Mouse (Mus musculus): ENCODE results near the gene Aup1.

Aup1 gene

DNA sequence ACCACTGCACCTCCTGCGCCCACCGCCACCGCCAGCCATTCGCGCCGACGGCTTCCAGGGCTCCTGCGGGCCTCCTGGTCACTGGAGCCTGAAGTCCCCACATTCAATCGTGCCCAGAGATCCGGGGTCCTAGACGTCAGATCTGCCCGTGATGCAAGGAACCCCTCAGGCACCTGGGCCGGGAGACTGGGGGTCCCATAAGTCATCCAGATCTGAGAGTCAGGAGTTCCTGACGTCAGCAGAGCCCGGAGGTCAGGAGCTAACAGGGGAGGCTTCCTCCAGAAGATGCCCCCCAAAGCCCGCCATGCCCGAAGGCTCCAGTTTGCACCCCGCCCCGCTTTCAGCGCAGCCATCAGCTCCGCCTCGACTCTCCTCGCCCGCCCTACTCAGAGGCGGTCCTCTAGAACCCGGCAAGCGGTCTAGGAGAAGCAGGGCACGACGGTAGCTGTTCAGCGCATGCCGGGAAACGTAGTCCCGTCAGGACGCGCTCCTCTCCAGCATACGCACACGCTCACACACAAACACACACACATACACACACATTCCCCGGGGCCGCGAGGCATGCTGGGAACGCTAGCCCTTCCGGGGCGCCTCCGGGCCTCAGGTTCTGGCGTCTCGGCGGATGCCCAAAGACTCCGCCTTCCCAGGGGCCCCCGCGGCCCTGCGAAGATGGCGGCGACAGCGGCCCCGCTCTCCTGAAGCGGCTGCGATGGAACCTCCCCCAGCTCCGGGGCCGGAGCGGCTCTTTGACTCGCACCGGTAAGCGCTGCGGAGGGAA is at the start of gene Aup1:
Gene Aup1, plus strand, starts transcription at position 448 of the 778 bp plus-strand sequence.
- DNase-seq (ENCODE audit: low spot score in 2 of 2), result peak; percentile 97 to 98

GRCm38 (mm10) chr6:83004872-83005271 is 49.4 kb upstream of the Aup1 start:
- DNase-seq (ENCODE audit: low spot score in 2 of 2), result no peak

- no peak for DNase-seq (ENCODE audit: low spot score in 2 of 2)
These were observed 48.8 kb upstream of the Aup1 start for GRCm38 (mm10) chr6:83005444-83006011.

DNA sequence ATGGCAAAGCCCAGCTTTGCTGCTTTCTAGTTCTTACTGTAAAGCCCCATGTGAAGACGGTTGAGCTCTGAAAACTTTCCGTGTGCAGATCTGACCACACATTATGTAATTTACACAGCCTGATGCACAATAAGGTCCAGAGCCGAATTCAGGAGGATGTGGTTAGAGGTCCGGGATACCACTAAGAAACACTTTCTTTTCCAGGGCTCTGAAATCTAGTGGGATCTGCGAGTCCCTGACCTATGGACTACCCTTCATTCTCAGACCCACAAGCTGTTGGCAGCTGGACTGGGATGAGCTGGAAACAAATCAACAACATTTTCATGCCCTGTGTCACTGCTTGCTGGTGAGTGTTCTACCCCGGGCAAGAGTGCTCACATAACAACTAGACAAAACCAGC is 48.2 kb upstream of the Aup1 start:
- DNase-seq (ENCODE audit: low spot score in 2 of 2), result no peak

DNA sequence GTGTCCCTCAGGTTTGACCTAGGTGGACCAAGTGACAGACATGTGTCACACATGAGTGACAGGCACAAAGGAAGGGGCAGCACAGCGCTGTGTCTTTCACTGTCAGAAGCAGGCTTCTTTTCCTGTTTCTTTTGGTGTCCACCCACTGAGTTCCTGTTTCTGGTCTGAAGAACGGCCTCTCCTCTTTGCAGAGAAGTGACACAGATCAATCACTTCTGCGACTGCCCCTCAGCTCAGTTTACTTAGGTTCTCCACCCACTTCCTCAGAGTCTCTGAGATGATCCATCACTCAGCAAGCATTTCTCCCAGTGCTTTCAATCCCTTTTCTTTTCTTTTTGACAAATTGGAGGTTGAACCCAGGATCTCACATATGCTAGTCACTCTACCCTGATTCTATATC is 45.7 kb upstream of the Aup1 start:
- DNase-seq (ENCODE audit: low spot score in 2 of 2), result no peak

- no peak for DNase-seq (ENCODE audit: low spot score in 2 of 2)
These were observed 44.3 kb upstream of the Aup1 start for GRCm38 (mm10) chr6:83010010-83010409.

GRCm38 (mm10) chr6:83011255-83011654 is 43.1 kb upstream of the Aup1 start:
- no peak for DNase-seq (ENCODE audit: low spot score in 2 of 2)

- DNase-seq (ENCODE audit: low spot score in 2 of 2), result no peak
These were observed 42.6 kb upstream of the Aup1 start for GRCm38 (mm10) chr6:83011756-83012155.

GRCm38 (mm10) chr6:83013444-83013843 is 40.9 kb upstream of the Aup1 start:
- DNase-seq (ENCODE audit: low spot score in 2 of 2), result no peak

DNA sequence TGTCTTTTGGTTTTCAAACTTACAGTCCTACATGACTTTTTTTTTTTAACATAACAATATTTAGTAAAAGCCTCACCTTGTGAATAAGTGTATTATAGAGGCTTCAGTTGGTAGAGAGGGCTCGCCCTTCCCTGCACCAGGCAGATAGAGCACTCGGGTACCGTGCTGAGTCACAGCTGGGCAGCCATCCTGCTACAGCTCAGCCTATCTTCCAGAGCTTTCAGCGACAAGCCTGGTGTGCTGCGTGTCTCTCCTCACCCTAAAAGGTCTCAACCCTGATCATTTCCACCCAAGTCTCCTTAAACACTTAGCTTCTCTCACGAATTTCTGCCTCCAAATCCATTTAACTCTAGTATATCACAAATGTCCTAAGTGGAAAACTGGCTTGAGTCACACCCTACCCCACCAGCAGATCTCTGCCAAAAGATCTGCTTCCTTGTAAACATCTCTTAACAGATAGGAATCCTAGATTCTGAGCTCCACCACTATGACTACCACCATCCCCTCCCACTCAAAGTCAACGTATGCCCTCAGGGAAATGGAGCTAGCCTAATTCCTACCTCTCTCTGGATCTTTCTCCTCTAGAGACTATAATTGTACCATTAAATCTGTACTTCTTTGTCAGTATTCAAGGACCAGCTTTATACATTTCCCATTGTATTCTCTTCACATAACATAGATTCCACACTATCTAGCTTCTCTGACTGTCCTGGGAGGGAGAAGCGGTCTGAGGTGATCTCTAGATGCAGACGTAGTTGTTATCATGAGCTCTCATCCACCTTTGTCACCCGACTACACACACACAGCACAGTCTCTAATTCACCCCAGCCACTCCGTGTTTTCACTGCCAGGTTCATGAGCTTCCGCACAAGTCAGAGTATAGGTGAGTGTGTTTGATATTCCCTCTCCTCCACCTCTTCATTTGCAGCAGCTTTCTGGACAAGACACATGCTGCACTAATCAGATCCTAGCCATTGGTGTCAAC is 39.5 kb upstream of the Aup1 start:
- no peak for DNase-seq (ENCODE audit: low spot score in 2 of 2)

DNA sequence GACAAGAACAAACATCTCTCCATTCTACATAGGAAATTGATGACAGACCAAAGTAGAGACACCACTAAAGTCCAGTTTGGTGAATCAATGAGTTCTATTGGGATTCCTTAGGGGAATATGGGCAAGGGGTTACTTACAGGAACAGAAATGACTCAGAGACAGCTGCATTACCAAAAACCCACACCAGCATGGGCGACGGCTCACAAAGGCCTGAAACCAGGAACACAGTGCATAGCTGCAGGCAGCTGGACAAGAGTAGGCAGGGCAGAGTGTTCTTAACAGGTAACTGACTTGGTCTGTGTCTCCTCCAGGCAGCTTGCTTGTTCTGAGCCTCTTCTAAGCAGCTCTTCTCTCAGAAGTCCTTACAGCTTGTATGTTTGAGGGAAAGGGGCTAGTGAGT is 38.6 kb upstream of the Aup1 start:
- DNase-seq (ENCODE audit: low spot score in 2 of 2), result no peak

DNA sequence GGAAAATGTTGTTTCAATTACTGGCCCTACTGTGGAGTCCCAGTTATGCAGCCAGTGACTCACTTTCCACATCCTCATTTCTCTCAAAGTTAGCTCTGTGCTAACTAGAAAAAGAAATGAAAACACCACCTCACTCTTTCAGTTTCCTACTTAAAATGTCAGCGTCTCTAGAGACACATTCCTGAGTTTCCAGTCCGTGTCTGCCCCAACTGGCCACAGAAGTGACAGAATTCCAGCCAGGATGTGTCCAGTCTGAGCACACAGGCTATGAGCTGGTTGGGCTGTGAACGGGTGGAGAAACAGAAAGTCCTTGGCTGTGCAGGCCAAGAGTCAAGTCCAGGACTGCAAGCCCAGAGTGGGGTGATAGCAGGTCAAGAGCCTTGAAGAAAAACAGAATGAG is 37.1 kb upstream of the Aup1 start:
- no peak for DNase-seq (ENCODE audit: low spot score in 2 of 2)

GRCm38 (mm10) chr6:83019044-83019443 is 35.3 kb upstream of the Aup1 start:
- no peak for DNase-seq (ENCODE audit: low spot score in 2 of 2)

- no peak for DNase-seq (ENCODE audit: low spot score in 2 of 2)
These were observed 34.2 kb upstream of the Aup1 start for GRCm38 (mm10) chr6:83020121-83020520.

DNA sequence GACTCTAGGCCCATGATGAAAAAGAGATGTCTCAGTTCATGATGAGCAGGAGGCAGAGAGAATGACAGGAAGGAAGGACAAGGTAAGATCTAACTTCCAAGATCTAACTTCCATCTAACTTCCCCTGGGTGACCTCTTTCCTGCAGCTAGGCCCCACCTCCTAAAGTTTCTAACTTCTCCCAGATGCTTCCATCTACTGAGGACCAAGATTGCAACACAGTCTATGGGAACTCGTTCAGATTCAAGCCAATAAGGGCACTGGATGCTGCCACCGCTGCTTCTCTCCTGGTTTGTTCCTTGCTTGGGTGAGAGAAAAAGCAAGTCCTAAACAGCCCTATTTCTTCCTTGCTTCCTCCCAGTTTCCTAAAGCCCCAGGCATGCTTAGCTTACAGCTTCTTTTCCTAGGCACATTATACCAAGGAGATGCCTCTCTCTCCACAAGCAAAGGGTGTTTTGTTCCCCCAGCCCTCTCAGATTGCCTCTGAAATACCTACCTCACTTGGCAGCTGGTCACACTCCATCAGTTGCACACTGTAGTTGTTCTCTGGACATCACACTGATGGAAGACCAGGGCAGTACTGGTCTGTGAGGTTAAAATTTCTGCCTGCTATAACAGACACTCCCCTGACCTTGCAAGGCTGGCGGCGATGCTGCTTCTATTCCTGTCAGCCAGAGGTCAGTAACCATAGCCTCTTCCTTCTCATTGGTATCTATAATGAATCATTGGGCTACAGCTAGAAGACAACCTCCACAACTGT is 33.3 kb upstream of the Aup1 start:
- no peak for DNase-seq (ENCODE audit: low spot score in 2 of 2)

- no peak for DNase-seq (ENCODE audit: low spot score in 2 of 2)
These were observed 31.3 kb upstream of the Aup1 start for GRCm38 (mm10) chr6:83023008-83023407.

- no peak for DNase-seq (ENCODE audit: low spot score in 2 of 2)
These were observed 30.5 kb upstream of the Aup1 start for GRCm38 (mm10) chr6:83023786-83024185.

GRCm38 (mm10) chr6:83024421-83024820 is 29.9 kb upstream of the Aup1 start:
- DNase-seq (ENCODE audit: low spot score in 2 of 2), result no peak

- no peak for DNase-seq (ENCODE audit: low spot score in 2 of 2)
These were observed 29.1 kb upstream of the Aup1 start for GRCm38 (mm10) chr6:83025221-83025620.

GRCm38 (mm10) chr6:83027293-83027692 is 27.0 kb upstream of the Aup1 start:
- no peak for DNase-seq (ENCODE audit: low spot score in 2 of 2)

DNA sequence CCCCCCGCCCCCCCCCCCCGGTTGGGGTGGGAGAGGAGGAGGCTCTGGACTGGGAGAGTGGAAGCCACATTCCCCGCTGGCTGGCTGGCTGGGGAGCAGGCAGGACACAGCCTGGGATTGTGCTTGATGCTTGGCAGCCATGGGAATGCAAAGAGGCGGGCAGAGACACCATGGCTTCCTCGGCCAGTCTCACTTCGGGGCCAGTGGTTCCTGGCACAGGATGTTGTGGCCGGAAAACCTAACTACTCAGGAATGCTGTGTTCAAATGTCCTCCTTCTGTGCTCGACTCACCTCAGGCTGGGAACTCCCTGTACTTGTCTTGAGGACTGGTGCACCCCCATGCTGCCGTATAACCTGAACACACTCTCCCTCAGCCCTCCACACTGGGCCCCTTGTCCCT is 26.6 kb upstream of the Aup1 start:
- DNase-seq (ENCODE audit: low spot score in 2 of 2), result no peak

GRCm38 (mm10) chr6:83029777-83030176 is 24.5 kb upstream of the Aup1 start:
- no peak for DNase-seq (ENCODE audit: low spot score in 2 of 2)
